Mouse (Mus musculus) right cerebral cortex, postnatal 4 days (tissue): Measurements from ENCODE around the gene Ppil6.

Experiments used
- DNase-seq: peaks from one replicate; pipeline ENCODE4 v3.0.0-alpha.2; 2022

Gene Ppil6

GRCm38 (mm10) chr10:41489708-41490517 is at the start of gene Ppil6, which contains the start of gene Smpd2:
Gene Ppil6 (plus strand): TSS chr10:41490439.
Gene Smpd2 (minus strand): TSS chr10:41490369.
- peak; percentile 88 for DNase-seq

- DNase-seq = no peak
Observed at GRCm38 (mm10) chr10:41448216-41448615, 42.0 kb upstream of the Ppil6 start.

- peak; percentile 14 for DNase-seq
Observed at GRCm38 (mm10) chr10:41449684-41450083, 40.6 kb upstream of the Ppil6 start.

- peak; percentile 92 for DNase-seq
Observed at GRCm38 (mm10) chr10:41450137-41450670, 40.0 kb upstream of the Ppil6 start, which contains the start of gene Zbtb24. Gene Zbtb24 (plus strand): TSS chr10:41450383.

- no peak for DNase-seq
Observed at GRCm38 (mm10) chr10:41450780-41451522, 39.3 kb upstream of the Ppil6 start.

GRCm38 (mm10) chr10:41451656-41452055 is 38.6 kb upstream of the Ppil6 start:
- DNase-seq = no peak

- DNase-seq = no peak
Observed at GRCm38 (mm10) chr10:41452791-41453190, 37.4 kb upstream of the Ppil6 start.

GRCm38 (mm10) chr10:41459990-41460389 is 30.2 kb upstream of the Ppil6 start:
- no peak for DNase-seq

GRCm38 (mm10) chr10:41460501-41460900 is 29.7 kb upstream of the Ppil6 start:
- no peak for DNase-seq

- DNase-seq = no peak
Observed at GRCm38 (mm10) chr10:41461057-41461722, 29.0 kb upstream of the Ppil6 start.

- DNase-seq = no peak
Observed at GRCm38 (mm10) chr10:41464401-41464955, 25.8 kb upstream of the Ppil6 start.

- DNase-seq = no peak
Observed at GRCm38 (mm10) chr10:41467325-41467724, 22.9 kb upstream of the Ppil6 start.

- DNase-seq = no peak
Observed at GRCm38 (mm10) chr10:41470693-41471092, 19.5 kb upstream of the Ppil6 start.

- DNase-seq = no peak
Observed at GRCm38 (mm10) chr10:41472534-41472933, 17.7 kb upstream of the Ppil6 start.

- no peak for DNase-seq
Observed at GRCm38 (mm10) chr10:41472962-41473481, 17.2 kb upstream of the Ppil6 start.

GRCm38 (mm10) chr10:41473782-41474468 is 16.3 kb upstream of the Ppil6 start:
- DNase-seq = no peak

GRCm38 (mm10) chr10:41474981-41475391 is 15.3 kb upstream of the Ppil6 start:
- no peak for DNase-seq

GRCm38 (mm10) chr10:41476171-41477017 is 13.8 kb upstream of the Ppil6 start, which contains the start of gene Mical1:
Gene Mical1 (plus strand): TSS chr10:41476314.
- DNase-seq = peak; percentile 62

GRCm38 (mm10) chr10:41477018-41477277 is 13.3 kb upstream of the Ppil6 start:
- peak; percentile 45 for DNase-seq

GRCm38 (mm10) chr10:41477278-41478181 is 12.7 kb upstream of the Ppil6 start:
- peak; percentile 55 for DNase-seq
